Mouse (Mus musculus) erythroid progenitor cell, adult 5-6 weeks (primary cell): ENCODE results near the gene Sort1. TPM values are rescaled to one million over a fixed set of nuclear protein-coding genes. Genes with fewer than 3 reads are reported as not detected.

ENCODE experiments used
- ATAC-seq: replicated peaks from 2 replicates; pipeline ENCODE4 v1.8.0; 2016; ENCODE audit warnings: moderate number of reproducible peaks, mild to moderate bottlenecking, moderate TSS enrichment, inconsistent platforms; ENCODE audit not compliant: poor library complexity, low FRiP score, severe bottlenecking
- total RNA-seq, 2 experiments: library from RNA; stranded (forward) in 1 of 2; stranded (reverse) in 1 of 2; fragments of 150-400 nt in 1 of 2; fragments of 186-747, 209-891 nt in 1 of 2; gene quantifications; 2 replicates each; pipeline versions ENCODE4 v1.2.3 to v1.2.4; 2015 to 2017; ENCODE audit warnings: low replicate concordance in 2 of 2

Sort1 gene
- total RNA-seq, 2 experiments from 2014 or later = 10.8 to 15.9 TPM

- ATAC-seq = no peak
Measured at GRCm38 (mm10) chr3:108294398-108294797, 10.5 kb downstream of the Sort1 start.

- 0 out of 2 replicates have a peak, but pooled peaks have one; percentile 5 for ATAC-seq
Measured at GRCm38 (mm10) chr3:108295379-108296219, 11.7 kb downstream of the Sort1 start.

- peak; percentile 91 for ATAC-seq
Measured at GRCm38 (mm10) chr3:108296220-108297049, 12.6 kb downstream of the Sort1 start.

- no peak for ATAC-seq
Measured at GRCm38 (mm10) chr3:108297050-108297419, 13.2 kb downstream of the Sort1 start.

GRCm38 (mm10) chr3:108297603-108298553 lies 14.0 kb downstream of the Sort1 start:
- ATAC-seq = no peak

GRCm38 (mm10) chr3:108300455-108301030 lies 16.7 kb downstream of the Sort1 start:
- no peak for ATAC-seq

- ATAC-seq = no peak
Measured at GRCm38 (mm10) chr3:108303683-108304082, 19.8 kb downstream of the Sort1 start.

DNA sequence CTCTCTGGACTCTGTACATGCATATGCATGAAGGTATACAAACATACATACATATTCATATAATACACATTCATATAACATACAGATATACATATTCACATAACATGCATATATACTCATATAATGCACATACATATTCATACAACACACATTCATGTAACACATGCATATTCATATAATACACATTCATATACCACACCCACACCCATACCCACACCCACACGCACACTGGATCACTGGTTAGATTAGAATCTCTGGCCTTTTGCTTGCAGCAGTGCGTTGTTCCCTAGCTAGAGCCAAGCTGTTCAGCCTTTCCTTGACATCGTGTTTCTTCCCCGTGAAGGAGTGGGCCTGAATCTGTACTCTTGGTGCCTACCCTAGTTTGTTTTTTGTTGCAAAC lies 20.9 kb downstream of the Sort1 start:
- no peak for ATAC-seq

- ATAC-seq = no peak
Measured at GRCm38 (mm10) chr3:108306387-108306786, 22.5 kb downstream of the Sort1 start.

DNA sequence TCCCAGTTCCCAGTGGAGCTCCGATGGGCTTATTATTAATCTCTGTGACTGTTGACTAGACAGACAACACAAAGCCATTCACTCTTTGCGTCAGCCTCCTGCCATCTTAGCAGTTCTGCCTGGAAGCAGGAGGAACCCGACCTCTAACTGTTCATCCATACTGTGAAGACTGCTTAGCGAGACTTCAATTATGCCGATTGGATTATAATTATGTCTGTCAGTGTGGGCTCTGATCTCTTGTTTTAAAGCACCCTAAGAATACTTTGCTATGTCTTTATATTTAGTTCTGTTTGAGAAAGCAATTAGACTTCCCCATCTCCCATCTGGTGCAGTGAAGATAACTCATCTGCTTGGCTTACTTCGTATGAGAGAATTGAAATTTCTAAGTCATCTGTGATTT lies 23.6 kb downstream of the Sort1 start:
- no peak for ATAC-seq

DNA sequence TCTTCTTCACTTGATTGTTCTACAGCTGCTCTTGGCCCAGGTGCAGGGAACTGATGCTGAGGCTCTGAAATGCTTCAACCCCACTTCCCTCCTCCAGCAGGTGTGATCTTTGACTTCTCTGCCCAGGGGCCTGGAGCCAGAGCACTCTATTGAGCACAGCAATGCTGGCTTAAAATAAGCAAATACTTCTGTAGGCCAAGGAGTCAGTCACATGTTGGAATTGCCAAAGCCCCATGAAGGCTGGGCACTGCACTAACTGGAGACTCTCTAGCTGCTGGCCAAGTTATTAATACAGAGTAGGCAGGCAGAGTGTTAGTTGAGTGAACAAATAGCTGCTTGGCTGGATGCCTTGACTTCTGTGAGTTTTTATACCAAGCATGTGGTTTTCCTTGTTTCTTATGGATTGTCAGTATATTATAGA lies 27.0 kb downstream of the Sort1 start:
- ATAC-seq = no peak

- no peak for ATAC-seq
Measured at GRCm38 (mm10) chr3:108311688-108312087, 27.8 kb downstream of the Sort1 start.

GRCm38 (mm10) chr3:108312414-108312813 lies 28.5 kb downstream of the Sort1 start:
- ATAC-seq = no peak

GRCm38 (mm10) chr3:108313138-108313537 lies 29.3 kb downstream of the Sort1 start:
- no peak for ATAC-seq

GRCm38 (mm10) chr3:108314038-108314675 lies 30.3 kb downstream of the Sort1 start:
- ATAC-seq = no peak

DNA sequence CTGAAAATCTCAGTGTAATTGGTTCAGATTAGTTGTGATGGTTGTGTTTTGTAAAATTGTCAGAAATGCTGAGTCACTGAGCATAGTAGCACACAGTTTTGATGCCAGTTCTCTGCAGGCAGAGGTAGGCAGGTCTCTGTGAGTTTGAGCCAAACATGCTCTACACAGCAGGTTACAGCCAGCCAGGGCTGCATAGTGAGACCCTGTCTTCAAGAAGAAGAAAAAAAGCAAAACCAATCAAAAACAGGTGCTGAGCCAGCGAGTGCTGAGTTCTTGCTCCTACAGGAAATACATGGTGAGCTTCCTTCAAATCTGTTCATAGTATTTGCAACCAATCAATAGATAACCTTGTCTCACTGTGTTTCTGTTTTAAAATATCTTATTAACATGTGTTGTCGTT lies 34.6 kb downstream of the Sort1 start:
- ATAC-seq = no peak

DNA sequence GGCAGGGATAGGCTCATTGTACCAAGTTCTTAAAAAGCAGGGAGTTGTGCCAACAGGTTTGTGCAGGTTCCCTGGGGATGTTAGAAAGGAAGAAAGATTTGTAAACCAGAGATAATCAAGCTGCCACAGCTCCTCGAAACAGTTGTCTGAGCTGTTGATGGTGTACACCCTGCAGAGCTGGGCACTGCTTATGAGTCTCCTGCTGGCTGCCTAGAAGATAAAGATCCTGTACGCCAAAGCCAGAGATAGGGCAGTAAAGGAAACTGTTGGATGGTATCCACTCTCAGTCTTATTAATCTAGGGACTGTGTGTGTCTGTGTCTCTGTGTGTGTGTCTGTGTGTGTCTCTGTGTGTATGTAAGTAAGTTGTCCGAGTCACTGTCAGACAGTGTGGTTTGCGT lies 37.8 kb downstream of the Sort1 start:
- 0 out of 2 replicates have a peak, but pooled peaks have one; percentile 55 for ATAC-seq

- no peak for ATAC-seq
Measured at GRCm38 (mm10) chr3:108322136-108322535, 38.3 kb downstream of the Sort1 start.

GRCm38 (mm10) chr3:108322962-108323361 lies 39.1 kb downstream of the Sort1 start:
- ATAC-seq = peak; percentile 81
